Comparison of ENCODE assay signal across 20 mouse cellular contexts in the genomic region with DNA sequence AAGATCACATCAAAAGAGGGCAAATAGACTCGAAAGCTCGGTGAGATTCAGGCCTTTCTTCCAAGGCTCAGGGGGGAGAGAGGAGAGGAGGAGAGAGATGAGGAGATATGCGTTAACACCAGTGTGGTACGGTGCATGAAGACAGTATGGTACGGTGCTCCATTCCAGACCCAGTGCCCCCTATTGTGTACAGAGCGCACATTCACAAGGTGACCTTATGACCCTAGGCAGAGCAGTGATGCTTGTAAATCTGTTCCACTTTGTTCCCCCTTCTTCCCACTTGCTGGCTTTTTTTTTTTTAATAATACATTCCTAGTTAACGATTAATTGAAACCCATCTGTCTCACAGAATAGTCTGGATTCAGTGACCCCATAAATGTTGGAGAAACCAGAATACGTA. TPM values are rescaled to one million over a fixed set of nuclear protein-coding genes. Genes with fewer than 3 reads are reported as not detected.
DNase-seq lines count a peak whose midpoint lies in the region; ATAC-seq and TF ChIP-seq lines count a peak whose summit lies in the region.
"Had no signal": no experiment of that assay in that cellular context is flagged by ENCODE, and none has a peak within 500 bp of the region (broad histone marks: within the 10 kb centered on the region; RNA-seq: fewer than 3 reads in every experiment).

No protein-coding gene starts in this region.

- POLR2A ChIA-PET in Patski (lab: Charles Lee) = no interaction called here

- H3K4me3 ChIP-seq in kidney, embryonic 15.5 days (replicated peaks) = no peak overlapping the region
- H3K4me3 ChIP-seq in intestine, embryonic 15.5 days (replicated peaks) = no peak overlapping the region
- H3K4me3 ChIP-seq: forebrain, embryonic 10.5 days; liver, embryonic 15.5 days; midbrain, embryonic 12.5 days; neural tube, embryonic 12.5 days had no signal

- H3K4me2 ChIP-seq in kidney, embryonic 15.5 days = peak overlapping the region; percentile 16; the same call in 1 of the 2 replicates
- no peak overlapping the region; the same call in 1 of the 2 replicates for H3K4me2 ChIP-seq in intestine, embryonic 15.5 days (replicated peaks)
- H3K4me2 ChIP-seq: liver, embryonic 15.5 days; midbrain, embryonic 12.5 days; neural tube, embryonic 12.5 days had no signal

- H3K36me3 ChIP-seq in kidney, embryonic 15.5 days = no peaks in the 10 kb centered on the region
- no peaks in the 10 kb centered on the region for H3K36me3 ChIP-seq in intestine, embryonic 15.5 days
- H3K36me3 ChIP-seq: forebrain, embryonic 10.5 days; liver, embryonic 15.5 days; midbrain, embryonic 12.5 days; neural tube, embryonic 12.5 days had no signal

- 41% methylated on average over 8 of the region's 8 CpGs for WGBS in kidney, embryonic 15.5 days
- 41% methylated on average over 8 of the region's 8 CpGs for WGBS in intestine, embryonic 15.5 days

- no peak overlapping the region for H3K9ac ChIP-seq in kidney, embryonic 15.5 days
- H3K9ac ChIP-seq in intestine, embryonic 15.5 days = no peak overlapping the region
- H3K9ac ChIP-seq: forebrain, postnatal 0 days; liver, embryonic 15.5 days; midbrain, embryonic 12.5 days; neural tube, embryonic 12.5 days had no signal

- peak overlapping the region; percentile 83 for H3K27ac ChIP-seq in kidney, embryonic 15.5 days
- peak overlapping the region; percentile 68 for H3K27ac ChIP-seq in intestine, embryonic 15.5 days
- H3K27ac ChIP-seq: liver, embryonic 15.5 days; macrophage; midbrain, embryonic 12.5 days; neural tube, embryonic 12.5 days had no signal

- no peaks in the 10 kb centered on the region for H3K27me3 ChIP-seq in kidney, embryonic 15.5 days
- no peaks in the 10 kb centered on the region for H3K27me3 ChIP-seq in Patski
- H3K27me3 ChIP-seq in intestine, embryonic 15.5 days (replicated peaks) = no peaks in the 10 kb centered on the region
- H3K27me3 ChIP-seq: liver, embryonic 15.5 days had no signal

- CTCF ChIA-PET in Patski (lab: Charles Lee) = interaction anchor here (0.7 to 2.0 kb wide), 3 partner anchors 9 to 29 kb away, joined by 3 to 8 read pairs (median 3); a partner anchor contains a TSS

- in situ Hi-C loops in Patski (cut with MboI; ENCODE audit: low pct_unique_long_range_greater_than_20kb) = no loop called here

- no peaks in the 10 kb centered on the region for H3K9me3 ChIP-seq in kidney, embryonic 15.5 days (replicated peaks)
- no peaks in the 10 kb centered on the region for H3K9me3 ChIP-seq in intestine, embryonic 15.5 days
- H3K9me3 ChIP-seq: forebrain, embryonic 10.5 days; liver, embryonic 15.5 days; midbrain, embryonic 12.5 days; neural tube, embryonic 12.5 days had no signal

- no peak for DNase-seq in kidney, postnatal 25 days
- DNase-seq in Patski (ENCODE audit: low read depth, low spot score) = no peak
- DNase-seq in retina, postnatal 1 day = peak; percentile 49
- no peak for DNase-seq in cerebellum, adult 11 months
- DNase-seq in Muller cell, postnatal 12 days (ENCODE audit: inconsistent ontology term) = no peak
- DNase-seq: adrenal gland, postnatal 10 days; cerebellum, adult 9-11 months; gastrocnemius, postnatal 36 days; layer of hippocampus, postnatal 36 days; right cerebral cortex, postnatal 14 days; thymus, postnatal 25 days had no signal

- H3K4me1 ChIP-seq in kidney, embryonic 15.5 days = peaks cover 55% of the 10 kb centered on the region
- H3K4me1 ChIP-seq in intestine, embryonic 15.5 days (replicated peaks) = peaks cover 17% of the 10 kb centered on the region
- H3K4me1 ChIP-seq: liver, embryonic 15.5 days; midbrain, embryonic 12.5 days had no signal

- TF ChIP-seq CTCF in Patski (IDR thresholded peaks at IDR 0.05) = no peak

- peak; percentile 65; the same call in 1 of the 2 replicates for ATAC-seq in kidney, embryonic 15.5 days (replicated peaks; ENCODE audit: low FRiP score)
- ATAC-seq in Patski = peak; percentile 22
- no peak for ATAC-seq in intestine, embryonic 15.5 days

RNA-seq across cellular contexts. Expression of a gene that starts 9.3 kb away (rescaled TPM):
- 4.2 and 4.6 TPM in 2 replicates for polyA plus RNA-seq in kidney, embryonic 15.5 days (2015; fragmentation: Nextera tagmentation; extraction: Ambion mirVana)
- polyA plus RNA-seq in Patski (2021) = 11.9 TPM
- 4.2 and 4.5 TPM in 2 replicates for polyA plus RNA-seq in intestine, embryonic 15.5 days (2015; fragmentation: Nextera tagmentation; extraction: Ambion mirVana)
- polyA plus RNA-seq: C2C12; forebrain, embryonic 10.5 days; macrophage had no signal

RNA-seq across cellular contexts. Expression of a gene that starts 21.4 kb away (rescaled TPM):
- 0.24 and 0.48 TPM in 2 replicates for polyA plus RNA-seq in kidney, embryonic 15.5 days (2015; fragmentation: Nextera tagmentation; extraction: Ambion mirVana)
- 0.27 TPM for polyA plus RNA-seq in Patski (2021)
- 0.11 and 0.13 TPM in 2 replicates for polyA plus RNA-seq in intestine, embryonic 15.5 days (2015; fragmentation: Nextera tagmentation; extraction: Ambion mirVana)
- polyA plus RNA-seq: C2C12, macrophage had no signal
